Mouse (Mus musculus) midbrain, embryonic 14.5 days (tissue): ENCODE data around the gene Evx2. TPM values are rescaled to one million over a fixed set of nuclear protein-coding genes. Genes with fewer than 3 reads are reported as not detected.

Source experiments
- ATAC-seq: fragments of 200-750 bp; cut with Nextera tagmentation; 2 replicates; pipeline ENCODE4 v1.8.0; 2017; ENCODE audit warnings: moderate number of reproducible peaks, moderate library complexity; ENCODE audit not compliant: low FRiP score, low TSS enrichment
- DNase-seq: peaks from one replicate; pipeline ENCODE4 v3.0.0-alpha.2; 2015
- H3K27ac ChIP-seq: fragments of 300-500 bp; sonication (generic); replicated peaks from 2 replicates; pipeline ENCODE4 v1.5.1; 2014; ENCODE audit warnings: mild to moderate bottlenecking, low read depth, low read length, moderate library complexity
- H3K27me3 ChIP-seq: fragments of 300-500 bp; sonication (generic); 2 replicates; pipeline ENCODE4 v1.6.1; 2014; ENCODE audit warnings: low read length, control low read depth, mixed read lengths; ENCODE audit not compliant: control insufficient read depth, insufficient read depth
- H3K36me3 ChIP-seq: fragments of 300-500 bp; sonication (generic); 2 replicates; pipeline ENCODE4 v1.6.1; 2014; ENCODE audit warnings: low read length, control low read depth; ENCODE audit not compliant: control insufficient read depth, insufficient read depth
- H3K4me1 ChIP-seq: fragments of 300-500 bp; sonication (generic); 2 replicates; pipeline ENCODE4 v1.6.1; 2014; ENCODE audit warnings: mild to moderate bottlenecking, antibody characterized with exemption, low read length, control low read depth; ENCODE audit not compliant: control insufficient read depth, insufficient read depth
- H3K4me2 ChIP-seq: fragments of 300-500 bp; sonication (generic); 2 replicates; pipeline ENCODE4 v1.6.1; 2014; ENCODE audit warnings: mild to moderate bottlenecking, low read length, moderate library complexity
- H3K4me3 ChIP-seq: fragments of 300-500 bp; sonication (generic); replicated peaks from 2 replicates; pipeline ENCODE4 v1.5.1; 2014; ENCODE audit warnings: low read depth, low read length
- H3K9ac ChIP-seq: fragments of 300-500 bp; sonication (generic); replicated peaks from 2 replicates; pipeline ENCODE4 v1.6.1; 2014; ENCODE audit warnings: mild to moderate bottlenecking, low read length, moderate library complexity
- H3K9me3 ChIP-seq: fragments of 300-500 bp; sonication (generic); 2 replicates; pipeline ENCODE4 v1.6.1; 2016; ENCODE audit warnings: low read length, control low read depth, mixed read lengths; ENCODE audit not compliant: control insufficient read depth
- WGBS: fragments of 180-500 bp; shearing (Covaris S2); extraction: QIAGEN DNeasy Blood & Tissue Kit; methylation state at CpG from one replicate; pipeline ENCODE4 v1.1.7; 2014; 5-methylcytosine and 5-hydroxymethylcytosine counted together
- polyA plus RNA-seq: library from polyadenylated mRNA; unstranded; fragments of >200 nt; fragmentation: Nextera tagmentation; extraction: Ambion mirVana; gene quantifications from 2 replicates; pipeline ENCODE4 v1.2.1, GENCODE M21; 2014

Gene Evx2
- polyA plus RNA-seq, 1 experiment from 2014 or later = 1.2 TPM

GRCm38 (mm10) chr2:74685059-74685603 lies 25.8 kb upstream of the Evx2 start:
- no peak overlapping the region for H3K27ac ChIP-seq
- H3K27me3 ChIP-seq = peaks cover 98% of the 10 kb centered on the region
- H3K36me3 ChIP-seq = no peaks in the 10 kb centered on the region
- H3K9ac ChIP-seq = no peak overlapping the region
- DNase-seq (no peak), ATAC-seq (no peak)
- H3K4me1 ChIP-seq = 0 out of 2 replicates have a peak, but pooled peaks cover 4% of the 10 kb centered on the region
- no peak overlapping the region for H3K4me2 ChIP-seq
- H3K4me3 ChIP-seq = no peak overlapping the region
- WGBS = 15% methylated on average over 4 of the region's 4 CpGs
- no peaks in the 10 kb centered on the region for H3K9me3 ChIP-seq

GRCm38 (mm10) chr2:74684106-74684505 lies 24.7 kb upstream of the Evx2 start:
- no peak overlapping the region for H3K4me2 ChIP-seq
- 0 out of 2 replicates have a peak, but pooled peaks cover 4% of the 10 kb centered on the region for H3K4me1 ChIP-seq
- H3K27ac ChIP-seq = no peak overlapping the region
- H3K9me3 ChIP-seq = no peaks in the 10 kb centered on the region
- no peak overlapping the region for H3K9ac ChIP-seq
- H3K4me3 ChIP-seq = no peak overlapping the region
- under 1% methylated on average over 12 of the region's 12 CpGs for WGBS
- ATAC-seq = no peak
- no peak for DNase-seq
- H3K27me3 ChIP-seq = peaks cover 98% of the 10 kb centered on the region
- no peaks in the 10 kb centered on the region for H3K36me3 ChIP-seq

GRCm38 (mm10) chr2:74683471-74683951 lies 24.2 kb upstream of the Evx2 start:
- H3K36me3 ChIP-seq = no peaks in the 10 kb centered on the region
- no peak overlapping the region for H3K4me2 ChIP-seq
- WGBS = 1% methylated on average over 18 of the region's 18 CpGs
- DNase-seq = no peak
- no peaks in the 10 kb centered on the region for H3K9me3 ChIP-seq
- no peak overlapping the region for H3K9ac ChIP-seq
- 0 out of 2 replicates have a peak, but pooled peaks cover 4% of the 10 kb centered on the region for H3K4me1 ChIP-seq
- ATAC-seq = no peak
- H3K27ac ChIP-seq = no peak overlapping the region
- peaks cover 98% of the 10 kb centered on the region for H3K27me3 ChIP-seq
- H3K4me3 ChIP-seq = no peak overlapping the region

GRCm38 (mm10) chr2:74682796-74683195 lies 23.4 kb upstream of the Evx2 start:
- H3K4me1 ChIP-seq = 0 out of 2 replicates have a peak, but pooled peaks cover 4% of the 10 kb centered on the region
- under 1% methylated on average over 49 of the region's 51 CpGs for WGBS
- H3K9me3 ChIP-seq = no peaks in the 10 kb centered on the region
- H3K36me3 ChIP-seq = no peaks in the 10 kb centered on the region
- no peak overlapping the region for H3K4me2 ChIP-seq
- DNase-seq (no peak), ATAC-seq (no peak)
- H3K4me3 ChIP-seq = 0 out of 2 replicates have a peak overlapping the region, but pooled peaks have one; percentile 8
- H3K9ac ChIP-seq = no peak overlapping the region
- H3K27me3 ChIP-seq = peaks cover 98% of the 10 kb centered on the region
- no peak overlapping the region for H3K27ac ChIP-seq

GRCm38 (mm10) chr2:74681594-74682531 lies 22.5 kb upstream of the Evx2 start:
- Histone ChIP-seq H3K9me3 (no peaks in the 10 kb centered on the region), H3K27ac (no peak overlapping the region), H3K36me3 (no peaks in the 10 kb centered on the region), H3K9ac (no peak overlapping the region), H3K4me1 (0 out of 2 replicates have a peak, but pooled peaks cover 4% of the 10 kb centered on the region), H3K4me2 (no peak overlapping the region), H3K27me3 (peaks cover 98% of the 10 kb centered on the region), H3K4me3 (peak overlapping the region; percentile 8; the same call in 1 of the 2 replicates)
- DNase-seq (no peak), ATAC-seq (0 out of 2 replicates have a peak, but pooled peaks have one; percentile 14)
- WGBS = 1% methylated on average over 75 of the region's 78 CpGs

- H3K4me3 ChIP-seq = no peak overlapping the region
- H3K9me3 ChIP-seq = no peaks in the 10 kb centered on the region
- WGBS = 2% methylated on average over 21 of the region's 21 CpGs
- no peaks in the 10 kb centered on the region for H3K36me3 ChIP-seq
- 0 out of 2 replicates have a peak, but pooled peaks cover 4% of the 10 kb centered on the region for H3K4me1 ChIP-seq
- DNase-seq (no peak), ATAC-seq (no peak)
- no peak overlapping the region for H3K4me2 ChIP-seq
- H3K27ac ChIP-seq = no peak overlapping the region
- no peak overlapping the region for H3K9ac ChIP-seq
- H3K27me3 ChIP-seq = peaks cover 99% of the 10 kb centered on the region
Measured at GRCm38 (mm10) chr2:74680561-74681398, 21.4 kb upstream of the Evx2 start.

- Histone ChIP-seq H3K36me3 (no peaks in the 10 kb centered on the region), H3K4me3 (no peak overlapping the region), H3K4me2 (no peak overlapping the region), H3K9me3 (no peaks in the 10 kb centered on the region), H3K9ac (no peak overlapping the region), H3K27me3 (peaks cover 99% of the 10 kb centered on the region), H3K27ac (no peak overlapping the region), H3K4me1 (0 out of 2 replicates have a peak, but pooled peaks cover 4% of the 10 kb centered on the region)
- DNase-seq = no peak
- WGBS = under 1% methylated on average over 23 of the region's 23 CpGs
- no peak for ATAC-seq
Measured at GRCm38 (mm10) chr2:74679980-74680379, 20.6 kb upstream of the Evx2 start.

GRCm38 (mm10) chr2:74679596-74679971 lies 20.2 kb upstream of the Evx2 start:
- WGBS = under 1% methylated on average over 26 of the region's 26 CpGs
- Histone ChIP-seq H3K36me3 (no peaks in the 10 kb centered on the region), H3K9ac (no peak overlapping the region), H3K4me1 (0 out of 2 replicates have a peak, but pooled peaks cover 4% of the 10 kb centered on the region), H3K27ac (no peak overlapping the region), H3K27me3 (peaks cover 99% of the 10 kb centered on the region), H3K4me2 (no peak overlapping the region), H3K9me3 (no peaks in the 10 kb centered on the region), H3K4me3 (no peak overlapping the region)
- DNase-seq (no peak), ATAC-seq (no peak)
